Mouse (Mus musculus) cerebellum, adult 2 months (tissue): ENCODE results near the gene Tent5b.

ENCODE experiments used
- CTCF ChIP-seq: fragments of 200-500 bp; IDR thresholded peaks from 2 replicates; pipeline ENCODE4 v1.5.1; 2011; ENCODE audit warnings: low read depth, mild to moderate bottlenecking, control low read depth, low read length, moderate library complexity, borderline replicate concordance; ENCODE audit not compliant: insufficient read depth
- POLR2A ChIP-seq: fragments of 200-500 bp; IDR thresholded peaks from 2 replicates; pipeline ENCODE4 v1.6.1; 2011; ENCODE audit warnings: low read length, control low read depth, borderline replicate concordance; ENCODE audit not compliant: insufficient read depth

DNA sequence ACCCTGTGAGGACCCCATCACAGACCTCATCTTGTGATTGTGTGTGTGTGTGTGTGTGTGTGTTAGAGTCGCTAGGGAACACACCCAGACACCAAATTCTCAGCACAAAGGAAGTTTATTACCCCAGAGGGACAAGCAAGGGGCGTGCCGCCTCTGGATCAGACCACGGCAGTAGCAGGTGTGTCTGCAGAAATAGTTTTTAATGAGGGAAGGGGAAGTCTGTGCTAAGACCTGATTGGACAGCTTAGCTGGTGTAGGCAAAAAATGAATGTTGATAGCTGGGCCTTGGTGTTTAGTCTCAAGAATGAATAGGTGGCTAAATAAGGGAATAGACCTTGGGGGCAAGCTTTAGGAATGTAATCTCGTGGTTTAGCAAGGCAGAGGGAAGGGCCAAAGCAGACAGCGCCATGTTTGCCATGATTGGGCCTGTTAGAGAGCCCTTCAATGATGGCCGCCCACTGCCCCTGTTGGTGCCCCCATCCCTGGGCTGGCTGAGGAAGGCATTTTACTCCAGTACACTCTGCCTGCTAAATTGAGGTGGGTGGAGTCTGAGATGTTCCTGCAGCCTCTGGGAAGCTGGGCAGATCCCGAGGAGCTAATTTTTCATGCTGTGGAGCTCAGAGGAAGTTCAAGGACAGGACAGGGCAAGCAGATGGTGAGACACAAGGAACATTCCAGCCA lies 31.1 kb upstream of the Tent5b start:
- TF ChIP-seq CTCF (no peak), POLR2A (no peak)
